Mouse (Mus musculus): ENCODE data around the gene Hist2h3c1.
"Not testable (repeated sequence)": the region's sequence is repeated elsewhere in the genome, so short reads cannot be mapped to it uniquely, and the experiment has no call there.

- TF ChIP-seq CTCF (IDR thresholded peaks at IDR 0.05; ENCODE audit: extremely low read depth, insufficient read depth, low read length): peak; percentile 78
- not testable (repeated sequence) for TF ChIP-seq POLR2A (IDR thresholded peaks at IDR 0.05; ENCODE audit: extremely low read depth, insufficient read depth, low read length)
Measured at GRCm38 (mm10) chr3:96287334-96287733, 40.8 kb downstream of the Hist2h3c1 start.
